In genomic region chr7:16229869-16230268, GRCm38 (mm10) we compare ENCODE assay signal across 11 mouse cellular contexts. TPM values are rescaled to one million over a fixed set of nuclear protein-coding genes. Genes with fewer than 3 reads are reported as not detected.
DNase-seq lines count a peak whose midpoint lies in the region; ATAC-seq and TF ChIP-seq lines count a peak whose summit lies in the region.
"Had no signal": no experiment of that assay in that cellular context is flagged by ENCODE, and none has a peak within 500 bp of the region (broad histone marks: within the 10 kb centered on the region; RNA-seq: fewer than 3 reads in every experiment).

No protein-coding gene starts in this region.

- no peak overlapping the region for H3K4me3 ChIP-seq in lung, postnatal 0 days (ENCODE audit: low read depth, low read length)
- no peak overlapping the region for H3K4me3 ChIP-seq in lung, adult 2 months (replicated peaks; ENCODE audit: extremely low read depth, low read depth, low read length)
- no peak overlapping the region for H3K4me3 ChIP-seq in forebrain, embryonic 12.5 days (replicated peaks)
- no peak overlapping the region for H3K4me3 ChIP-seq in forebrain, postnatal 0 days (ENCODE audit: low read depth, low read length)
- H3K4me3 ChIP-seq: midbrain, embryonic 15.5 days had no signal

- no peaks in the 10 kb centered on the region for H3K36me3 ChIP-seq in lung, postnatal 0 days (ENCODE audit: insufficient read depth, low read length)
- H3K36me3 ChIP-seq in forebrain, embryonic 12.5 days (replicated peaks), result no peaks in the 10 kb centered on the region
- H3K36me3 ChIP-seq in forebrain, postnatal 0 days (ENCODE audit: insufficient read depth), result no peaks in the 10 kb centered on the region
- H3K36me3 ChIP-seq: G1E; midbrain, embryonic 15.5 days had no signal

- no peak for TF ChIP-seq POLR2A in lung, adult 2 months (IDR thresholded peaks at IDR 0.05; ENCODE audit: borderline replicate concordance, extremely low read depth, low read depth, low read length)

- H3K4me1 ChIP-seq in lung, postnatal 0 days (ENCODE audit: insufficient read depth, low read depth, low read length), result no peaks in the 10 kb centered on the region
- peaks cover 9% of the 10 kb centered on the region for H3K4me1 ChIP-seq in lung, adult 2 months (ENCODE audit: control insufficient read depth, insufficient read depth, low read length)
- H3K4me1 ChIP-seq in forebrain, embryonic 12.5 days, result no peaks in the 10 kb centered on the region
- H3K4me1 ChIP-seq in forebrain, postnatal 0 days (ENCODE audit: insufficient read depth), result no peaks in the 10 kb centered on the region
- H3K4me1 ChIP-seq: midbrain, embryonic 15.5 days had no signal

- 0 out of 2 replicates have a peak, but pooled peaks have one; percentile 27 for TF ChIP-seq EP300 in lung, postnatal 0 days (IDR thresholded peaks at IDR 0.05)

- TF ChIP-seq CTCF in lung, postnatal 0 days (IDR thresholded peaks at IDR 0.05), result no peak
- TF ChIP-seq CTCF in lung, adult 2 months (IDR thresholded peaks at IDR 0.05; ENCODE audit: insufficient read depth, low read length), result no peak
- TF ChIP-seq CTCF in forebrain, postnatal 0 days (IDR thresholded peaks at IDR 0.05; ENCODE audit: low read depth), result no peak

- H3K4me2 ChIP-seq in lung, postnatal 0 days (replicated peaks; ENCODE audit: low read depth, low read length), result no peak overlapping the region
- no peak overlapping the region for H3K4me2 ChIP-seq in forebrain, embryonic 12.5 days
- no peak overlapping the region for H3K4me2 ChIP-seq in forebrain, postnatal 0 days (ENCODE audit: low read depth)
- H3K4me2 ChIP-seq: midbrain, embryonic 15.5 days had no signal

- WGBS in lung, postnatal 0 days, result 26% methylated on average over 5 of the region's 5 CpGs
- 34% methylated on average over 5 of the region's 5 CpGs for WGBS in lung, adult 2 months
- WGBS in forebrain, embryonic 12.5 days, result 62% methylated on average over 5 of the region's 5 CpGs
- WGBS in forebrain, postnatal 0 days, result 65% methylated on average over 5 of the region's 5 CpGs

- ATAC-seq in lung, postnatal 0 days, result 0 out of 2 replicates have a peak, but pooled peaks have one; percentile 23
- ATAC-seq in forebrain, embryonic 12.5 days (ENCODE audit: low FRiP score), result no peak
- no peak for ATAC-seq in forebrain, postnatal 0 days
- no peak for ATAC-seq in frontal cortex, adult (ENCODE audit: low TSS enrichment)
- ATAC-seq: midbrain, embryonic 15.5 days had no signal

- no peak overlapping the region for H3K27ac ChIP-seq in lung, postnatal 0 days (ENCODE audit: low read length)
- no peak overlapping the region for H3K27ac ChIP-seq in forebrain, embryonic 12.5 days
- H3K27ac ChIP-seq in forebrain, postnatal 0 days (ENCODE audit: low read depth, low read length), result no peak overlapping the region
- H3K27ac ChIP-seq: midbrain, embryonic 15.5 days had no signal

- DNase-seq in lung, postnatal 0 days (ENCODE audit: low spot score), result peak; percentile 14
- no peak for DNase-seq in lung, adult 2 months
- peak; percentile 74 for DNase-seq in embryo, embryonic 11 days
- DNase-seq in kidney, adult 8-10 months, result peak; percentile 65 to 81
- DNase-seq in lung, postnatal 36 days, result peak; percentile 76
- no peak for DNase-seq in forebrain, postnatal 0 days
- DNase-seq: thymus, postnatal 36 days had no signal

- no peaks in the 10 kb centered on the region for H3K9me3 ChIP-seq in lung, postnatal 0 days (ENCODE audit: low read length)
- H3K9me3 ChIP-seq in forebrain, embryonic 12.5 days, result 0 out of 2 replicates have a peak, but pooled peaks cover 4% of the 10 kb centered on the region
- H3K9me3 ChIP-seq in forebrain, postnatal 0 days (ENCODE audit: low read length), result no peaks in the 10 kb centered on the region
- H3K9me3 ChIP-seq: midbrain, embryonic 15.5 days had no signal

- H3K27me3 ChIP-seq in lung, postnatal 0 days (replicated peaks; ENCODE audit: insufficient read depth, low read length), result no peaks in the 10 kb centered on the region
- no peaks in the 10 kb centered on the region for H3K27me3 ChIP-seq in forebrain, embryonic 12.5 days
- no peaks in the 10 kb centered on the region for H3K27me3 ChIP-seq in forebrain, postnatal 0 days (ENCODE audit: insufficient read depth, low read length)
- H3K27me3 ChIP-seq: midbrain, embryonic 15.5 days had no signal

- H3K9ac ChIP-seq in lung, postnatal 0 days (replicated peaks; ENCODE audit: low read depth), result no peak overlapping the region
- no peak overlapping the region for H3K9ac ChIP-seq in forebrain, embryonic 12.5 days
- no peak overlapping the region for H3K9ac ChIP-seq in forebrain, postnatal 0 days
- H3K9ac ChIP-seq: midbrain, embryonic 15.5 days had no signal

RNA-seq across cellular contexts. Expression of gene Dhx34, which starts 8.0 kb away (rescaled TPM):
- polyA plus RNA-seq in lung, postnatal 0 days (2015; fragmentation: Nextera tagmentation; extraction: Ambion mirVana), result 7.8 and 8.5 TPM in 2 replicates
- polyA plus RNA-seq in lung, adult 2 months (2012; rRNA removed), result 28.4 and 39.4 TPM in 2 replicates
- polyA plus RNA-seq in forebrain, embryonic 12.5 days (2016; fragmentation: Nextera tagmentation; extraction: Ambion mirVana), result 17.1 and 20.5 TPM in 2 replicates
- total RNA-seq in forebrain, postnatal 0 days (2014; rRNA removed), result 10.9 and 16.0 TPM in 2 replicates
- 8.4 and 9.7 TPM in 2 replicates for polyA plus RNA-seq in forebrain, postnatal 0 days (2015; fragmentation: Nextera tagmentation; extraction: Ambion mirVana)

RNA-seq across cellular contexts. Expression of gene C5ar2, which starts 14.1 kb away (rescaled TPM):
- polyA plus RNA-seq in lung, postnatal 0 days (2015; fragmentation: Nextera tagmentation; extraction: Ambion mirVana), result 0.94 and 1.1 TPM in 2 replicates
- 2.3 and 3.2 TPM in 2 replicates for polyA plus RNA-seq in lung, adult 2 months (2012; rRNA removed)
- polyA plus RNA-seq in forebrain, embryonic 12.5 days (2016; fragmentation: Nextera tagmentation; extraction: Ambion mirVana), result not detected in 2 replicates
- 0.14 and 0.23 TPM in 2 replicates for total RNA-seq in forebrain, postnatal 0 days (2014; rRNA removed)
- polyA plus RNA-seq in forebrain, postnatal 0 days (2015; fragmentation: Nextera tagmentation; extraction: Ambion mirVana), result 0.13 and 0.17 TPM in 2 replicates
- polyA plus RNA-seq: midbrain, embryonic 15.5 days had no signal

RNA-seq across cellular contexts. Expression of gene C5ar1, which starts 29.5 kb away (rescaled TPM):
- 11.8 and 13.3 TPM in 2 replicates for polyA plus RNA-seq in lung, postnatal 0 days (2015; fragmentation: Nextera tagmentation; extraction: Ambion mirVana)
- polyA plus RNA-seq in lung, adult 2 months (2012; rRNA removed), result 36.1 and 39.2 TPM in 2 replicates
- 0.70 and 0.73 TPM in 2 replicates for polyA plus RNA-seq in forebrain, embryonic 12.5 days (2016; fragmentation: Nextera tagmentation; extraction: Ambion mirVana)
- total RNA-seq in forebrain, postnatal 0 days (2014; rRNA removed), result 0.52 and 1.2 TPM in 2 replicates
- 1.7 TPM in 2 replicates for polyA plus RNA-seq in forebrain, postnatal 0 days (2015; fragmentation: Nextera tagmentation; extraction: Ambion mirVana)
- polyA plus RNA-seq: G1E had no signal

RNA-seq across cellular contexts. Expression of gene Inafm1, which starts 43.5 kb away (rescaled TPM):
- polyA plus RNA-seq in lung, postnatal 0 days (2015; fragmentation: Nextera tagmentation; extraction: Ambion mirVana), result 18.9 and 20.1 TPM in 2 replicates
- 54.0 and 76.4 TPM in 2 replicates for polyA plus RNA-seq in lung, adult 2 months (2012; rRNA removed)
- 13.4 and 14.5 TPM in 2 replicates for polyA plus RNA-seq in forebrain, embryonic 12.5 days (2016; fragmentation: Nextera tagmentation; extraction: Ambion mirVana)
- 36.9 and 43.2 TPM in 2 replicates for total RNA-seq in forebrain, postnatal 0 days (2014; rRNA removed)
- polyA plus RNA-seq in forebrain, postnatal 0 days (2015; fragmentation: Nextera tagmentation; extraction: Ambion mirVana), result 63.6 and 68.4 TPM in 2 replicates

RNA-seq across cellular contexts. Expression of gene Meis3, which starts 55.0 kb away (rescaled TPM):
- 12.3 and 12.7 TPM in 2 replicates for polyA plus RNA-seq in lung, postnatal 0 days (2015; fragmentation: Nextera tagmentation; extraction: Ambion mirVana)
- 19.4 and 23.4 TPM in 2 replicates for polyA plus RNA-seq in lung, adult 2 months (2012; rRNA removed)
- 91.2 and 94.9 TPM in 2 replicates for polyA plus RNA-seq in forebrain, embryonic 12.5 days (2016; fragmentation: Nextera tagmentation; extraction: Ambion mirVana)
- 98.6 and 100 TPM in 2 replicates for total RNA-seq in forebrain, postnatal 0 days (2014; rRNA removed)
- polyA plus RNA-seq in forebrain, postnatal 0 days (2015; fragmentation: Nextera tagmentation; extraction: Ambion mirVana), result 86.4 and 90.9 TPM in 2 replicates

Comparison
In these comparisons a context has a peak if more than half of its experiments do, and no peak if none do; other contexts are left out.
1. DNase-seq: peak in lung, postnatal 0 days (single experiment), embryo, embryonic 11 days (single experiment), kidney, adult 8-10 months (2 of 2) and lung, postnatal 36 days (single experiment); none in lung, adult 2 months (single experiment) and forebrain, postnatal 0 days (single experiment).